Mouse (Mus musculus) intestine, embryonic 15.5 days (tissue): ENCODE measurements around the gene Cd9. TPM values are rescaled to one million over a fixed set of nuclear protein-coding genes. Genes with fewer than 3 reads are reported as not detected.

Experiments used
- ATAC-seq: fragments of 200-750 bp; cut with Nextera tagmentation; 2 replicates; pipeline ENCODE4 v1.8.0; 2017; ENCODE audit warnings: moderate TSS enrichment, moderate library complexity
- H3K27ac ChIP-seq: fragments of 300-500 bp; sonication (generic); 2 replicates; pipeline ENCODE4 v1.5.1; 2015; ENCODE audit warnings: mild to moderate bottlenecking, inconsistent platforms
- H3K27me3 ChIP-seq: fragments of 300-500 bp; sonication (generic); replicated peaks from 2 replicates; pipeline ENCODE4 v1.6.1; 2015; ENCODE audit warnings: inconsistent platforms
- H3K36me3 ChIP-seq: fragments of 300-500 bp; sonication (generic); 2 replicates; pipeline ENCODE4 v1.6.1; 2015; ENCODE audit warnings: inconsistent platforms
- H3K4me1 ChIP-seq: fragments of 300-500 bp; sonication (generic); replicated peaks from 2 replicates; pipeline ENCODE4 v1.6.1; 2015; ENCODE audit warnings: inconsistent platforms
- H3K4me2 ChIP-seq: fragments of 300-500 bp; sonication (generic); replicated peaks from 2 replicates; pipeline ENCODE4 v1.6.1; 2015; ENCODE audit warnings: mild to moderate bottlenecking, inconsistent platforms
- H3K4me3 ChIP-seq: fragments of 300-500 bp; sonication (generic); replicated peaks from 2 replicates; pipeline ENCODE4 v1.5.1; 2015; ENCODE audit warnings: inconsistent platforms
- H3K9ac ChIP-seq: fragments of 300-500 bp; sonication (generic); 2 replicates; pipeline ENCODE4 v1.6.1; 2015; ENCODE audit warnings: inconsistent platforms
- H3K9me3 ChIP-seq: fragments of 300-500 bp; sonication (generic); 2 replicates; pipeline ENCODE4 v1.6.1; 2016; ENCODE audit warnings: inconsistent platforms
- WGBS: fragments of 180-500 bp; shearing (Covaris S2); methylation state at CpG from one replicate; pipeline ENCODE4 v1.1.7; 2015; 5-methylcytosine and 5-hydroxymethylcytosine counted together
- polyA plus RNA-seq: library from polyadenylated mRNA; unstranded; fragments of >200 nt; fragmentation: Nextera tagmentation; extraction: Ambion mirVana; gene quantifications from 2 replicates; pipeline ENCODE4 v1.2.1, GENCODE M21; 2015

The Cd9 gene
- polyA plus RNA-seq, 1 experiment from 2014 or later = 171 TPM

GRCm38 (mm10) chr6:125410995-125411547 lies 83.5 kb downstream of the Cd9 start:
- Histone ChIP-seq H3K4me3 (no peak overlapping the region), H3K27ac (no peak overlapping the region), H3K36me3 (no peaks in the 10 kb centered on the region), H3K9me3 (no peaks in the 10 kb centered on the region), H3K4me2 (peak overlapping the region; percentile 43), H3K27me3 (no peaks in the 10 kb centered on the region), H3K4me1 (peaks cover 14% of the 10 kb centered on the region; the same call in 1 of the 2 replicates), H3K9ac (no peak overlapping the region)
- peak; percentile 88 for ATAC-seq
- WGBS = 42% methylated on average over 8 of the region's 8 CpGs

GRCm38 (mm10) chr6:125410551-125410950 lies 84.0 kb downstream of the Cd9 start:
- Histone ChIP-seq H3K4me2 (no peak overlapping the region), H3K9me3 (no peaks in the 10 kb centered on the region), H3K27me3 (no peaks in the 10 kb centered on the region), H3K36me3 (no peaks in the 10 kb centered on the region), H3K27ac (no peak overlapping the region), H3K9ac (no peak overlapping the region), H3K4me1 (peaks cover 14% of the 10 kb centered on the region; the same call in 1 of the 2 replicates), H3K4me3 (no peak overlapping the region)
- 58% methylated on average over 11 of the region's 11 CpGs for WGBS
- no peak; the same call in 1 of the 2 replicates for ATAC-seq

Other genes with a start within 250 kb of the Cd9 start
- 0.14 TPM in 1 of 2 replicates, not detected in the other for gene Tuba3a, start 208.7 kb downstream of the Cd9 start, polyA plus RNA-seq
- 78.6 and 83.8 TPM in 2 replicates for gene Ltbr, start 180.9 kb downstream of the Cd9 start, polyA plus RNA-seq
- gene Scnn1a, start 174.1 kb downstream of the Cd9 start, polyA plus RNA-seq = 2.6 and 3.3 TPM in 2 replicates
- gene Tnfrsf1a, start 145.4 kb downstream of the Cd9 start, polyA plus RNA-seq = 69.1 and 71.4 TPM in 2 replicates
- gene Plekhg6, start 114.0 kb downstream of the Cd9 start, polyA plus RNA-seq = 7.3 and 8.9 TPM in 2 replicates
- 12.0 and 12.7 TPM in 2 replicates for gene Vwf, start 52.0 kb upstream of the Cd9 start, polyA plus RNA-seq
- 0.82 and 1.0 TPM in 2 replicates for gene Ano2, start 195.6 kb upstream of the Cd9 start, polyA plus RNA-seq